Mouse (Mus musculus): Measurements from ENCODE around the gene Slc17a4. TPM values are rescaled to one million over a fixed set of nuclear protein-coding genes. Genes with fewer than 3 reads are reported as not detected.

The Slc17a4 gene
- polyA plus RNA-seq, 1 experiment from 2014 or later = 0.37 TPM

- H3K9me3 ChIP-seq = no peaks in the 10 kb centered on the region
- H3K4me3 ChIP-seq = no peak overlapping the region
- 86% methylated on average over 3 of the region's 3 CpGs for WGBS
- H3K36me3 ChIP-seq = no peaks in the 10 kb centered on the region
- no peak overlapping the region for H3K27ac ChIP-seq
- no peaks in the 10 kb centered on the region for H3K27me3 ChIP-seq (replicated peaks)
- H3K4me1 ChIP-seq = no peaks in the 10 kb centered on the region
- no peak overlapping the region for H3K9ac ChIP-seq
- ATAC-seq (ENCODE audit: low FRiP score, low read depth) = no peak
- no peak overlapping the region for H3K4me2 ChIP-seq (replicated peaks)
These were observed 27.6 kb downstream of the Slc17a4 start for GRCm38 (mm10) chr13:23887026-23887725.

- H3K4me3 ChIP-seq = no peak overlapping the region
- H3K27me3 ChIP-seq (replicated peaks) = no peaks in the 10 kb centered on the region
- H3K9me3 ChIP-seq = no peaks in the 10 kb centered on the region
- H3K9ac ChIP-seq = no peak overlapping the region
- no peaks in the 10 kb centered on the region for H3K4me1 ChIP-seq
- H3K36me3 ChIP-seq = no peaks in the 10 kb centered on the region
- ATAC-seq (ENCODE audit: low FRiP score, low read depth) = 0 out of 2 replicates have a peak, but pooled peaks have one; percentile 41
- H3K27ac ChIP-seq = no peak overlapping the region
- WGBS = 42% methylated on average over 2 of the region's 2 CpGs
- no peak overlapping the region for H3K4me2 ChIP-seq (replicated peaks)
These were observed 29.3 kb downstream of the Slc17a4 start for GRCm38 (mm10) chr13:23885540-23885939.

- Histone ChIP-seq H3K9ac (no peak overlapping the region), H3K4me1 (no peaks in the 10 kb centered on the region), H3K4me2 (replicated peaks) (no peak overlapping the region), H3K27me3 (replicated peaks) (no peaks in the 10 kb centered on the region), H3K4me3 (no peak overlapping the region), H3K36me3 (no peaks in the 10 kb centered on the region), H3K9me3 (no peaks in the 10 kb centered on the region), H3K27ac (no peak overlapping the region)
- ATAC-seq (ENCODE audit: low FRiP score, low read depth) = no peak
- 88% methylated on average over 5 of the region's 5 CpGs for WGBS
These were observed 35.2 kb downstream of the Slc17a4 start for GRCm38 (mm10) chr13:23879636-23880035.

- Histone ChIP-seq H3K4me2 (replicated peaks) (no peak overlapping the region), H3K9me3 (no peaks in the 10 kb centered on the region), H3K4me1 (no peaks in the 10 kb centered on the region), H3K4me3 (no peak overlapping the region), H3K9ac (no peak overlapping the region), H3K27ac (no peak overlapping the region), H3K36me3 (no peaks in the 10 kb centered on the region), H3K27me3 (replicated peaks) (no peaks in the 10 kb centered on the region)
- ATAC-seq (ENCODE audit: low FRiP score, low read depth) = no peak
- WGBS = 71% methylated on average over 3 of the region's 3 CpGs
These were observed 35.7 kb downstream of the Slc17a4 start for GRCm38 (mm10) chr13:23879106-23879505.

- H3K4me3 ChIP-seq = no peak overlapping the region
- no peaks in the 10 kb centered on the region for H3K9me3 ChIP-seq
- H3K9ac ChIP-seq = no peak overlapping the region
- WGBS = 85% methylated on average over 5 of the region's 5 CpGs
- no peaks in the 10 kb centered on the region for H3K4me1 ChIP-seq
- H3K27me3 ChIP-seq (replicated peaks) = no peaks in the 10 kb centered on the region
- no peak overlapping the region for H3K27ac ChIP-seq
- no peak overlapping the region for H3K4me2 ChIP-seq (replicated peaks)
- H3K36me3 ChIP-seq = no peaks in the 10 kb centered on the region
- ATAC-seq (ENCODE audit: low FRiP score, low read depth) = no peak
These were observed 41.7 kb downstream of the Slc17a4 start for GRCm38 (mm10) chr13:23873141-23873540.

- Histone ChIP-seq H3K27ac (no peak overlapping the region), H3K4me1 (no peaks in the 10 kb centered on the region), H3K4me3 (no peak overlapping the region), H3K9ac (no peak overlapping the region), H3K4me2 (replicated peaks) (no peak overlapping the region), H3K27me3 (replicated peaks) (no peaks in the 10 kb centered on the region), H3K36me3 (no peaks in the 10 kb centered on the region), H3K9me3 (no peaks in the 10 kb centered on the region)
- 79% methylated on average over 3 of the region's 3 CpGs for WGBS
- ATAC-seq (ENCODE audit: low FRiP score, low read depth) = no peak
These were observed 44.8 kb downstream of the Slc17a4 start for GRCm38 (mm10) chr13:23869996-23870395.

GRCm38 (mm10) chr13:23868790-23869533 lies 45.8 kb downstream of the Slc17a4 start:
- H3K4me2 ChIP-seq (replicated peaks) = no peak overlapping the region
- H3K36me3 ChIP-seq = no peaks in the 10 kb centered on the region
- no peaks in the 10 kb centered on the region for H3K9me3 ChIP-seq
- H3K27me3 ChIP-seq (replicated peaks) = no peaks in the 10 kb centered on the region
- H3K9ac ChIP-seq = no peak overlapping the region
- no peak for ATAC-seq (ENCODE audit: low FRiP score, low read depth)
- 91% methylated on average over 8 of the region's 8 CpGs for WGBS
- H3K4me1 ChIP-seq = no peaks in the 10 kb centered on the region
- H3K4me3 ChIP-seq = no peak overlapping the region
- no peak overlapping the region for H3K27ac ChIP-seq

- H3K9me3 ChIP-seq = no peaks in the 10 kb centered on the region
- ATAC-seq (ENCODE audit: low FRiP score, low read depth) = no peak
- H3K4me1 ChIP-seq = no peaks in the 10 kb centered on the region
- H3K4me3 ChIP-seq = no peak within 1 kb of the TSS
- H3K9ac ChIP-seq = no peak within 1 kb of the TSS
- H3K27ac ChIP-seq = no peak within 1 kb of the TSS
- no peak within 1 kb of the TSS for H3K4me2 ChIP-seq (replicated peaks)
- H3K36me3 ChIP-seq = no peaks in the 10 kb centered on the region
- 91% methylated on average over 7 of the region's 7 CpGs for WGBS
- H3K27me3 ChIP-seq (replicated peaks) = no peaks in the 10 kb centered on the region
These were observed 47.4 kb downstream of the Slc17a4 start, which contains the start of gene Slc17a1 for GRCm38 (mm10) chr13:23867405-23867804. Slc17a1 (plus strand) TSS chr13:23867750.

- Histone ChIP-seq H3K27ac (no peak overlapping the region), H3K4me2 (replicated peaks) (no peak overlapping the region), H3K36me3 (no peaks in the 10 kb centered on the region), H3K4me3 (no peak overlapping the region), H3K27me3 (replicated peaks) (no peaks in the 10 kb centered on the region), H3K4me1 (no peaks in the 10 kb centered on the region), H3K9me3 (no peaks in the 10 kb centered on the region), H3K9ac (no peak overlapping the region)
- 90% methylated on average over 6 of the region's 6 CpGs for WGBS
- no peak for ATAC-seq (ENCODE audit: low FRiP score, low read depth)
These were observed 47.8 kb downstream of the Slc17a4 start for GRCm38 (mm10) chr13:23867000-23867399.

GRCm38 (mm10) chr13:23866086-23866710 lies 48.6 kb downstream of the Slc17a4 start:
- H3K4me1 ChIP-seq = no peaks in the 10 kb centered on the region
- H3K27ac ChIP-seq = no peak overlapping the region
- no peak overlapping the region for H3K4me3 ChIP-seq
- no peak overlapping the region for H3K4me2 ChIP-seq (replicated peaks)
- no peaks in the 10 kb centered on the region for H3K27me3 ChIP-seq (replicated peaks)
- ATAC-seq (ENCODE audit: low FRiP score, low read depth) = no peak
- no peaks in the 10 kb centered on the region for H3K9me3 ChIP-seq
- H3K9ac ChIP-seq = no peak overlapping the region
- WGBS = 84% methylated on average over 9 of the region's 9 CpGs
- H3K36me3 ChIP-seq = no peaks in the 10 kb centered on the region

GRCm38 (mm10) chr13:23864711-23865110 lies 50.1 kb downstream of the Slc17a4 start:
- Histone ChIP-seq H3K36me3 (no peaks in the 10 kb centered on the region), H3K27me3 (replicated peaks) (no peaks in the 10 kb centered on the region), H3K27ac (no peak overlapping the region), H3K9me3 (no peaks in the 10 kb centered on the region), H3K4me3 (no peak overlapping the region), H3K4me2 (replicated peaks) (no peak overlapping the region), H3K4me1 (no peaks in the 10 kb centered on the region), H3K9ac (no peak overlapping the region)
- no peak for ATAC-seq (ENCODE audit: low FRiP score, low read depth)
- WGBS = 90% methylated on average over 9 of the region's 9 CpGs

GRCm38 (mm10) chr13:23861815-23862214 lies 53.0 kb downstream of the Slc17a4 start:
- H3K4me2 ChIP-seq (replicated peaks) = no peak overlapping the region
- H3K27ac ChIP-seq = no peak overlapping the region
- no peaks in the 10 kb centered on the region for H3K9me3 ChIP-seq
- H3K27me3 ChIP-seq (replicated peaks) = no peaks in the 10 kb centered on the region
- ATAC-seq (ENCODE audit: low FRiP score, low read depth) = no peak
- no peaks in the 10 kb centered on the region for H3K36me3 ChIP-seq
- no peak overlapping the region for H3K4me3 ChIP-seq
- no peaks in the 10 kb centered on the region for H3K4me1 ChIP-seq
- H3K9ac ChIP-seq = no peak overlapping the region

Measured in neural tube, embryonic 12.5 days (tissue).